Mouse (Mus musculus): ENCODE measurements at regions not wholly inside any gene's neighbourhood (a gene's known extent, or its start where the extent isn't known, plus 50 kb on each side); places are given as distances from the start of the nearest gene placed in this dataset.

DNA sequence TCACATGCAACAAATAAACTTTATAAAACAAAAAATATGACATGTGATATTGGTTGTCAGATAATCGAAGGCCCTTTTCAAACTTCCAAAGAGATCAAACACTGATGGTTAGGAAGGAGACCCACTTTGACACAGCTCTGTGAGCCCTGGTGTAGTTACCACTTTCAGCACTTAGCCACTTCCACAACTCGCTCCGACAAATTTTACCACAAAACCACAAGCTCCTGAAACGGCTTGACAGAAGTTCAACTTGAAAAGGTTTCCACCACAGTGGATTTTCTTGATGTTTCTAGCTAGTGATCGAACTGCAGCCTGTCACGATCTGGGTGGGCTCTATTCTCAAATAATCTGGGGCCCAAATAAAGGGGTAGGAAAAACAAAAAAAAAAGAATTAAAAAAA is 742.2 kb upstream of the Zeb2 start:
- DNase-seq (ENCODE audit: low spot score): no peak

GRCm38 (mm10) chr2:45850018-45850605 is 732.9 kb upstream of the Zeb2 start:
- no peak for DNase-seq (ENCODE audit: low spot score)

DNA sequence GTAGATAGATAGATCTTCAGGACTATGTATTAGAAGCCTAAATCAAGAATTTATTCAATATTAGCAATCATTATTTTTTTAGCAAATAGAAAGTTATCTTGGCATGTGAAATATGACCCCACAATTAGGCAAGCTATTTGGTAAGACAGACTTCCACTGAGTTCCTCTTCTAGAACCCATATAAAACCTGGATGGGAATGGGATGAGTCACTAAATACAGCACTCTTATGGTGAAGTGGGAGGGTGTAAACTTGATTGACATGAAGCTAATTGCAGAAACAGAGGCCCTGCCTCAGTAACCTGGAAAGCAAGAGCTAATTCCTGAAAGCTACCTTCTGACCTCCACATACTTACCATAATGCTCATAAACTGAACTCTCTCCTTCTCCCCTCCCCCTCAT is 723.2 kb upstream of the Zeb2 start:
- DNase-seq (ENCODE audit: low spot score): no peak

DNA sequence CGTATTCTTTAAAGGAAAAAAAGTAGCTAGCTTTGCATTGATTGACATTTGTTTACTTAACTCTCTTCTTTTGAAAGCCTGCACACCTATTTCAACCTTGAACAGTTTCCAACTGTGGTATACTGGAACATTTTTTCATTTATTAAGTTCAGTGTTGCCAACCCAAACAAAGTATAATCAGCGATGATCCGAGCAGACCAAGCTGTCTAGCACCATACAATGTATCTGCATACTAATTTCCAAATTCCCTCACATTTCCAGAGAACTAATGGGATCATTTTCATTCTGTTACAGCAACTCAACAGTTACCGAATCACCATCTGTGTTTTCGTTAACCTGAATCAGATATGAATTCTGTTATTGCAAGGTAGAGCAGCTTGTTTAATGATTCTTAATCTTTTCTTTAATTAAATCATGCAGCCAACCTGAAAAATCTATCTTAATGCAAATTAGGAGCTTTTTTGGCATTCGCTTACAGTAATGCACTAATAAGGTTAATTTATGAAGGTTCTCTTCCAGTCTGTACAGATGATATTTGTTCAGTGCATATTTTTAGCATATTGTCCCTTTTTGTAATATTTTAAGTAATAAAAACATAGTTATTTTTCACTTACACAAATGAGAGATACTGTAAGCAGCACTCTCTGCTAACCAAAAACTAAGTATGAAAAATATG is 719.5 kb upstream of the Zeb2 start:
- DNase-seq (ENCODE audit: low spot score): no peak

GRCm38 (mm10) chr2:45817945-45818719 is 700.9 kb upstream of the Zeb2 start:
- no peak for DNase-seq (ENCODE audit: low spot score)

DNA sequence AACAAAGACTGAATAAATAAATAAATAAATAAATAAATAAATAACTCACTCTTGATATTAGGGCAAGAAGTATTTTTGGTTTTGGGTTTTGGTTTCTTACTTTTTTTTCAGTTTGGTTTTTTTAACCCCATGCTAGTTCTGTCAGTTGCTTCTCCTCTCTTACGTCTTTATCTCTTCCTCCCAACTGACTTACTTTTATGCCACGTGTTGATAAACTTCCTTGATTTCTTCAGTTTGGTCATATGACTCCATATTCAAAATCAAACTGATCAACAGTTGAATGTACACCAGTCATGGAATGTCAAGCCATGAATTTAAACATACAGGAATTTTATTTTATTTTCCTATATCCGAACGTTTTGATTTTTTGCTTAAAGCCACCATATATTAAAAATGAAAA is 697.5 kb upstream of the Zeb2 start:
- DNase-seq (ENCODE audit: low spot score): no peak

DNA sequence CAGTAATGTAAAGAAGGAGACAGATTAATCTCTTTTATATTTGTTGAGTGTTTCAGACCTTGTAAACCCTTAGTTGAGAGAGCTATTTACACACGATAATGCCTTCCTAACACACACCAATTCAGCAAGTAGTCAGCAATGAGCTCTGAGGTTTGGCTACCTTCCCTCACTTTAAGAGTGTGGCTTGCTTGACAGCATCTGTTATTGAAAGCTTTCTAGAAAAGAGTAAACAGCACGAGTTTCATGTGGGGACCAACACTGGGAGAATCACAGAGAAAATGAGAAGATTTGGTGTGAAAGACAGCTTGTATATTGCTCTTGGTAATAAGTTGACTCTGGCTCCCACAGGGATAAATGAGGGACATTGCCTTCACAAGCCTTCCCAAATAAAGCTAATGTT is 688.1 kb upstream of the Zeb2 start:
- DNase-seq (ENCODE audit: low spot score): no peak

DNA sequence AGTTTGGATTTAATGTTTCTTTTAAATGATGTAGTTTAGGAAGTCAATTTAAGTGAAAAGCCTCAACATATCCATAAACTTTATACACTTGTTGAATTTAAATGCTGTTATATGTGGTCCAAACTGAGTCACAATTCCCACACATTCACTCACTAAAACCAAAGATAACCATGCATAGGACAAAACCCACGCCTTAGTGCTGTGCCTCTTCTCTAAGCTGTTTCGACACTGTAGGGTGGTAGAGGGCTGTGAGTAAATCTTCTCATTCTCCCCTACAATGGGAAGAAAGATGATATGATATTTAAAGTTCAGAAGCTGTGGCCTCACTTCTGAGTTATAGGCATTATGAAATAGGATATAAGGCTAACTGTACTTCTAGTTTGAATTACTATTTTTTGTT is 682.9 kb upstream of the Zeb2 start:
- DNase-seq (ENCODE audit: low spot score): no peak

DNA sequence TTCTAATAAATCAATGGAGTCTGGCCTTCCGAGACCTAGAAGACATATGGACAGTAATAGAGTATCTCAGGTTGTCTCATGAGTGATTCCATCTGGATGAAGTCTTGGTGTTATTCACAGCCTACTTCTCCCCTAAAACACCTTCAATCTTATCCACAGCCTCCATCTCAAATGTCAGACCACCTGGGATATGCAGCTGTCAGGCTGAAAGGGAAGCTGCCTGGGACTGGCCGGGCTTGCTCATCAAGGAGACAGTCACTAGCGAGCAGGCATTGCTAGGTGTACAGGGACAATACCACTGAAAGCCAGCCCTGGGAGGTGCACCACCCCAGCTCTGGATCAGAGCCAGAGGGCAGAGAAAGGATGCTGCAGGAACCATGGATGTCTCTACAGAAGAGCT is 676.4 kb upstream of the Zeb2 start:
- DNase-seq (ENCODE audit: low spot score): no peak

DNA sequence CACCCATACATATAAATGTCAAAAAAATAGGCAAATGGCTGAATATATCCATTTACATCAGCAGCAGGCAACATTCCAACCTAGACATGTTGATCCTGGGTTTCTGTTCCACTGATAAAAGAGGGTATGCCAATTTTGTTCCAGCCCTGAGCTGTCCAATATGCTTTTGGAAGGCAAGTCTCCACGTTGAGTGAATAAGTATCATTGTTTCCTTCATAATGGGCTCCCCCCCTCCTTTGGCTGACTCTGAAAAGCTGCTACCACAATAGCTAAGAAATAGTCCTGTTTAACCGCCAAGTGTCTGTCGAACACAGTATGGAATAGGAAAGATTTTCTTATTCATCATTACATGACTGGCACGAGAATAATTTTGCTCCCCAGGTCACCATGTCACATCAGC is 672.5 kb upstream of the Zeb2 start:
- DNase-seq (ENCODE audit: low spot score): no peak

GRCm38 (mm10) chr2:45787732-45788390 is 670.7 kb upstream of the Zeb2 start:
- DNase-seq (ENCODE audit: low spot score): peak; percentile 4

DNA sequence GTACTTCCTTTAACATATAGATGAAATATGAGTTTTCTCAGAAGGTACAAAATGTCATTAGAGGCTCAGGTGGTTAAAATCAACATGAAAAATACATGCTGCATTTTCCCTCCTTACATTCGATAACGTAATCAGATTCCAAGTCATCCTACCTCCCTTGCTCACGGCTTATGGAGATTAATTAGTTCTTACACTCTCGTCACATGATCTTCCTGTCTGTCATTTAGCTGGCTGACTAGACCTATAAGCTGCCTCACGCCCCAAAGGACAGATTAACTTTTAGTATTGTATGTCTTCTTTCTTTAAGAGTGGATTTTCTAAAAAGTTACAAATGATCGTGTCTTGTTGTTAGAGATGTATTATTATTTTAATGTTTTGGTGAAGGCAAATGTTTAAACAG is 669.6 kb upstream of the Zeb2 start:
- no peak for DNase-seq (ENCODE audit: low spot score)

- no peak for DNase-seq (ENCODE audit: low spot score)
Observed at GRCm38 (mm10) chr2:45785684-45786083, 668.5 kb upstream of the Zeb2 start.

DNA sequence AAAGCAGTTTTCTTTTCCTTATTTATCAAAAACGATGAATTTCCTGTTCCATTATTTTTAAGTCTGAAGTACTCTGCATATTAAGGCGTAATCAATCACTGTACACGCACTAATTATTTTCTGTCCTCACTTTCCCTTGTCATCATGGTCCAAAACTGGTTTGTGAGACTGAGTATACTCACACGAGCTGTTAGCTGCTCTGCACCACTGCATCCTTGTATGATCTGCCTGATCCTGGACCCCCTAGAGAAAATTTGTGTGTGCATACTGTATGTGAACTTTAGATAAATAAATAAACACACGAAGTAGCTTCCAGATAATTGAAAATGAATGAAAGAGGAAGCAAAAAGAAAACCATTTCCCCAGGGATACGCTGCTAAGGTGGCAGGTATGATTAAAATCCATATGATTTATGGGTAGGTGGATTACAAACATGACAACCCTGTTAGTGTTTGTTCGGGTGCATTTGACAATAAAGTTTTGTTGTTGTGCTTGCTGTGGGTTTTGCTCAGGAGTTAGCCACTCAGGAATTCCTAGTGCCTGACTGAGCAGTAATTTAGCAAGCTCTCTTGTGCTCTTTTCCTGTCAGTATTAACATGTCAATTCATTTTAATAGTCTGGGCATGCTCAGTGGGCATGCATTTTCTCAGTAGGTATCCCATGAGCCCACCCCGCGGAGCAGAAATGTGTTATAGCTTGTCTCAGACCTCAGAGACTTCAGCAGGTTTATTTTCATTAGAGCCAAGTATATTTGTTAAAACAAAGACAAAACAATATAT is 666.6 kb upstream of the Zeb2 start:
- no peak for DNase-seq (ENCODE audit: low spot score)

GRCm38 (mm10) chr2:45777466-45777865 is 660.3 kb upstream of the Zeb2 start:
- no peak for DNase-seq (ENCODE audit: low spot score)

DNA sequence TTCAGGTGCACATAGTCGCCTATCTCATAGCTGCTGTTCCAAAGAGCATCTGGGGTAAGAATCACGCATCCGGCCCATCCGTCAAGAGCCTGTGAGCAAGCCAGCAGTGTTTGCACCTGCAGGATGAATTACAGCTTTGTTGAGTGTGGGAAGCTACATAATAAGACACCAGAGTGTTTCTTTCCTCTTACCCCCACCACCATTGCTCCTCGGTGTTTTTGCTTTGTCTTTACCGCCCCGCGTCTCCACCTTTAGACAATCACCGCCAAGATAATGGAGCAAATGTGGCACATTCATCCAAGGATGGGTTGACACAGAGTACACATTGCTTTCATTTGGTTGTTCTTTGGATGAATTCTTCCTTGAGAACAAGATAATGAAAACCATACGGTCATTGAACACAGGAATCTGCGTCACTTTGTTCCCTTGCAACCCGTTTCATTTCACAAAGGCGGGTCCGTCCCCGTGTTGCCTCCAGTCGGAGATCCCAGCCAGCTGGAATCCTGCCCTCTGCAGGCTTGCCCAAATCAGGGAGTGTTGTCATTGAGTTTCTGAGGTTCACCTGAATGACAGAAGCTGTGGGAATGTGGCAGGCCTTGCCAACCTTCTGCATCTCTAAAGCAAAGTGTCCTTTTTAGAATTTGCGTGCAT is 659.4 kb upstream of the Zeb2 start:
- no peak for DNase-seq (ENCODE audit: low spot score)

DNA sequence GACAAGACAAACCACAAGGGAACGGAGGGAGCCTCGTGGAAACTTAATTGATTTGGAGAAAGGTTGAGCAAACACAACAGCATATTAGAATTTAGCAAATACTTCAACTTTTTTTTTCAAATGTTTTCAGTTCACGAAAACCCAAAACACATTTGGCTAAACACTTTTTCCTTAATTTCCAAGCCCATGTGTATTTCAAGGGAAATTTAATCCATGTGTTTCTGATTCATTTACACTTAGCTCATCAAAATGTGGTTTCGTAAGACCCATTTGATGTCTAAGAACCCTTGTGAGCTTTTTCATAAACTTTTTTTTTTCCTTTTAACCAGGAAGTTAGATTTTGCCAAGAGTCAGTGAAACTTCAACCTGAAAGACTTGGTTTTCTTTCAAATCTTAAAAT is 658.5 kb upstream of the Zeb2 start:
- no peak for DNase-seq (ENCODE audit: low spot score)

GRCm38 (mm10) chr2:45774416-45774815 is 657.2 kb upstream of the Zeb2 start:
- no peak for DNase-seq (ENCODE audit: low spot score)

- no peak for DNase-seq (ENCODE audit: low spot score)
Observed at GRCm38 (mm10) chr2:45757176-45757575, 640.0 kb upstream of the Zeb2 start.

DNA sequence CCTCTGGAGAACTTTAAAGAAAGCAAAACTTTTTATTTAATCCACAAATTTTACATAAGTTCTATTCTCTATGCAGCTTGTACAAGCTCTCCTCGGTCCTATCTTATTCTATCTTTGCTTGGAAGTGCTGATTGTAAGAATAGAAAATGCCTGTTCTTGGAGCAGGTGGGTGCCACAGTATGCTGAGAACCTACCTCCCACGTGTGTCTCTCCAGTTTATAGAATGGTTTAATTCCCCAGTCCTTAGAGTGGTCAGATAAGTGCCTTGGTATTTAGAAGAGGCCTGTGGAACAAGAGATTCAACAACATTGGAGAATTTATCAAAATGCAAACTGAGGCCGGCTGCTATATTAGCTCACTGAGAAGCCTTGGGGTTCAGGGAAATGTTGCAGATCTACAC is 639.2 kb upstream of the Zeb2 start:
- no peak for DNase-seq (ENCODE audit: low spot score)

DNA sequence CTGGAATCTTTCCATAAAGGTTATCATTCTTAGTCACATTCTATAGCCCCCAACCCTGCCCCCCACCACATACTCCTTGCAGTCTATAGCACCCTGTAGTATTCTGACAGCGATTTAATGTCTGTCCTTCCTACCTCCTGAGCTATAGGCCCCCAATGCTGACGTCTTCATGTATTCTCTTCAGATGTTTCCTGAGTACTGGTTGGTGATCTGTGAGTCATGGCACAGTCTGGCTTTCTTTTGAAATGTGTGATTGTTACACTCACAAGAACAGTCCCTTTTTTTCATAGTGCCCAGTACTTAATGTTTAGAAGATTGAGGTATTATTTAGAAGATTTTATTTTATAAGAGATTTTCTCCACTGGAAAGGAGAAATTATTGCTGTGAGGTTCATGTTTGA is 634.6 kb upstream of the Zeb2 start:
- DNase-seq (ENCODE audit: low spot score): no peak

GRCm38 (mm10) chr2:45749379-45749778 is 632.2 kb upstream of the Zeb2 start:
- no peak for DNase-seq (ENCODE audit: low spot score)

Measured in urinary bladder, postnatal 14 days (tissue).